Mouse (Mus musculus) common myeloid progenitor, adult 5-6 weeks (primary cell): ENCODE data around the gene Rhbg. TPM values are rescaled to one million over a fixed set of nuclear protein-coding genes. Genes with fewer than 3 reads are reported as not detected.

Source experiments
- ATAC-seq: replicated peaks from 2 replicates; pipeline ENCODE4 v1.8.0; 2016; ENCODE audit warnings: low read depth, mild to moderate bottlenecking, moderate TSS enrichment, inconsistent platforms; ENCODE audit not compliant: poor library complexity, severe bottlenecking
- total RNA-seq: library from RNA; stranded (forward); fragments of 200-1000, 187-1606 nt; gene quantifications from 2 replicates; pipeline ENCODE4 v1.2.3, GENCODE M21; 2017

Rhbg gene
- total RNA-seq, 1 experiment from 2014 or later: not detected

GRCm38 (mm10) chr3:88212356-88212755 is 42.2 kb downstream of the Rhbg start:
- no peak for ATAC-seq

DNA sequence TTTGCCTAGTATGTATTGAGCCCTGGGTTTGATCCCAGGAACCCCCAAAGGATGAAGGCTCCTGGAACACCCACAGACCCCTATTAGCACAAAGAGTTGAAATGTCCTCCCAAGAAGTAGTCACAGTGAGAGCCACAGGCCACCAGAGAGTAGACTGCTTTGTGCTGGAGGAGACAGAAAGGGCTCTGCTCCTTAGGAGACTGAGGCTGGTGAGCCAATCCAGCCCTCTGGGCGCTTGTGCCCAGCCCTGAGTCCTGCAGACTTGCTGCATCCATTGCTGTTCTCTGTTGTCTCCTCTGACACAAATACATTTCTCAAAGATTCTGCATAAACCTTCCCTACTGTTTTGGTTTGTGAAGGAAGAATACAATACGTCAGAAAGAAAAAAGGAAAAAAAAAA is 43.6 kb downstream of the Rhbg start:
- no peak for ATAC-seq

- no peak for ATAC-seq
Observed at GRCm38 (mm10) chr3:88210121-88210520, 44.4 kb downstream of the Rhbg start.

GRCm38 (mm10) chr3:88209306-88209705 is 45.2 kb downstream of the Rhbg start:
- ATAC-seq: no peak

DNA sequence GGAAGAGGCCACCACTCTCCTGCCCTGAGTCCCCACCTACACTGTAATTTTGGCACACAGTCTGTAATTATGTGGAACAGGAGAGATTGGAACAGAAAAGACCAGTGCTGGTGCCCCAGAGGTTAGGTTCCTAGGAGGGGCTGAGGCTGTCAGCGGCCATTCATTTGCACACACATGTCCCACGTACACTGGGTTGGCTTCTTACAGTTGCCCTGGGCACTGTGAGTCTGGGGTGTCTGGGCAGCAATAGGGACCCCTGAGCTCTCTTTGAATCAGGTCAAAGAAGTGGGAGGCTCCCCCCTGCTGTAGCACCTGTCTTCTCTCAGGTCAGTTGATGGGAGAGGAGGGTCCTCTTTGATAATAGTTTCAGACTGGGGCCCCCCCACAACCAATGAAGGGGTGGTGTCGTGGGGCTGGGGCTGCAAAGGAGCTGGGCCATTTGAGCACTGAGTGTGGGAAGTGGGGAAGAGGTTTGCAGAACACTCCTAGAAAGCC is 46.2 kb downstream of the Rhbg start:
- no peak for ATAC-seq

DNA sequence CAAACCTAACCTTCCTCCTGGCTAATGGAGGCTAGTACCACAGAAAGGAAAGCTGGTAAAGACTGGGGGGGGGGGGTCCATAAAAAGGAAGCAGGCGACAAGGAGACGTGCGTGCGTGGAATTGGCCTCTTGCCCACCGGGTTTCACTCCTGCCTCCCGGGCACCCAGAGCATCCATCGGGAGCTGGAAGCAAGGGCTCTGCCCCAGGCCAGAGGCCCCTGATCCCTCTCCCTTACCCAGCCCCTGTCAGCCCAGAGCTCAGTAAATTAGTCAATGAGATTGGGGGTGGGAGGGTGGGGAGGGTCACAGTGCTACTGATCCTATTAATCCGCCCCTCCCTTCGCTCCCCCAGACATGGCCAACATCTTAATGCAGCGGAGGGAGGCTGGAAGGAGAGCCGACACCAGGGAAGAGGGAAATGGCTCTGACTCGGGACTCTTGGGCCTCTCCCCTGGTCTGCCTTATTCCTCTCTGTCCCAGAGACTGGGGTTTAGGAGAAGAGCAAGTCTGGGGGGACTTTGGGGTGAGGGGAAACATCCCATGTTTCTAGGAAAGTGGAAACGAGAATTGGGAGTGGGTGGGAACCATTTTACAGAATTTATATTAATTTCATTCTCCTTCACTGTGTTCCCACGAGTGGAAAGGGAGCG is 46.9 kb downstream of the Rhbg start:
- no peak for ATAC-seq

DNA sequence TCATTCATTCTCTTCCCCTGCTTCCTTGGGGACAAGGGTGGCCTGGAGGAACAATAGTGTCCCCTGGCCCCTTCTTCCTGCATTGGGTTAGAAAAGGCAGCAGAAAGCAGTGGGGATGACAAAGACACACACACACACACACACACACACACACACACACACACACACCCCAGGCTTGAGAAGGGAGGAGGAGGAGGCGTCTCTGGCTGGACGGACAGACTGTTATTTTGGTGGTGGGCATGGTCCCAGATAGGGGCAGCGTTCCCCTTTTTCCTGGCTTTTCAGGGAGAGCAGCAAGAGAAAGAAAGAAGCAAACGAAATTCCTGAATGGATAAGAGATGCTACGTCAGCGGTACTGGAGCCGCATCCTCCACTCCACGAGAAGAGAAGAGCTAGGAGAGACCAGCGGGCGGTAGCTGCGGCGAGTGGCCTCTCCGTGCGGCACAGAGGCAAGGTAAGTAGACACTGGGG is 47.6 kb downstream of the Rhbg start:
- no peak for ATAC-seq

DNA sequence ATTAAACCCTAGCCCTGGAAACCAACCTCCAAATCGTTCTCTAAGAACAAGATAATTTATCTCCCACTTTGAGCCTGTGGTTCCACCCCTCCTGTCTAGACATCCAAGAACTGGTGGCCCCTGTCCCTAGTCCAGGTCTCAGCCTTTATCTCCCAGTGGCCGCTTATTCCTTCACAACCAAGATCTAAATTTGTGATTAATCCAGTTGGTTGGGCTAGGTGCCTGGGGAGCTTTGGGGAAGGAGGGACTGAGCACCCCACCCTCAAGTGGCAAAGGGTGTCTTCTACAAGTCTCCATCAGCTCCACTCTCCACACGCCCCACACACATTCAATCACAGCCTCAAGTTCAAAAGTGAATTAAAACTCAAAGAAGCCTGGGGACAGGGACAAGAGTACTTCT is 48.0 kb downstream of the Rhbg start:
- ATAC-seq: no peak

DNA sequence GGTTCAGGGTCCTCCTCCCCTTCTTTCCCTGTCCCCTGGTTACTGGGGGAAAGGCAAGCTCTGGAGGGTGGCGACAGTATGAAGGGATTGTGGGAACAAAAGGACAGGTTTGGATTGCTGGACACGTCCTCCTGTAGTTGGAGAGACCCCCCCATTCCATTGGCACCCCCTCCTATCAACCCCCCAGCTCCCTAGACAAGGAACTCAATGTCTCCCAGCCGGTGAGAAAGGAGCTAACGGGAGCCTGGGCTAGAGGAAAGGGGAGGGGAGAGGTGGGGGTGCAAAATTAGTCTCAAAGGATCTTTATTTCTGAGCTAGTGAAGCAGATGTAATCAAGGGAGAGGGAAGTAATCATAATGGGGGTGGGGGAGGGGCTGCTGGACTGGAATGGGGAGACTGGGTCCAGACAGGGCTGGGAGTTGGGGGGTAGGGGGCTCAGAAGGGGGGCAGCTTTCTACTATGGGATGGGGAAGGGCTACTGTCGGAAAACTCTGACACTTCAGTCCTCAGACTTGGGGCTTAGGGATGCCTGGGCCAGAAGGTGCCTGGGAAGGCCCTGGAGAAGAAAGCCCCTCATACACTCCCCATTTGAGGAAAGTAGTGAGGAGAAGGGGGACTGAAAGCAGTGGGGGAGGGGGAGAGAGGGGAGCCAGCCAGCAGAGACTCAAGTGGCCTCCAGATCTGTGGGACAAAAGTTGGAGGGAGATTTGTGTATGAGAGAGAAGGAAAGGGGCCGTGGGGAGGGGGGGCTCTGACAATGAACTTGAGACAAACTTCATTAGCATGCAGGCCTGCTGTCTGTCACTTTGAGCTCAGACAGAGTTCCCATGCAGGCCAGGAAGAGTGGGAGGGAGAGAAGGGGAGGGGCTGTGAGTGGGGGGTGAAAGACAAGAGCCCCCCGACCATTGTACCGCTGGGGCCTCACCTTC is 48.7 kb downstream of the Rhbg start:
- ATAC-seq: no peak

DNA sequence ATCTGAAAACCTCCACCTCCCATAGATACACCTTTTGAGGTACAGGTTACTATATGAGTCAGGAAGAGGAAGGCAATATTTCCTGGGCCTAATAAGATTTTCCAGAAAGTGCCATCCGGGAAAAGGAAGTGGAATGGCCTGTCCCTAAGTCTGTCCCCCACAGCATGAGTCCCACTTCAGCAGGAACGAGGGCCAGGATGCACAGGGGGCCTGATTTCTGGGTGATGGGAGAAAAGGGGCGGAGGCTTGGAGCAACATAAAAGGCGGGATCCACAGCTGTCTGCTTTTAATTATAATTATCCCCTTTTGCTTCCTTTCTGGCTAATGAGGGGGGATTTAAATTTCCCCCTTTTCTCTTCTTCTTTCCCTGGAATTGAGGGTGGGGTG is 49.3 kb downstream of the Rhbg start:
- ATAC-seq: no peak

- ATAC-seq: no peak
Observed at GRCm38 (mm10) chr3:88204751-88205150, 49.8 kb downstream of the Rhbg start.

DNA sequence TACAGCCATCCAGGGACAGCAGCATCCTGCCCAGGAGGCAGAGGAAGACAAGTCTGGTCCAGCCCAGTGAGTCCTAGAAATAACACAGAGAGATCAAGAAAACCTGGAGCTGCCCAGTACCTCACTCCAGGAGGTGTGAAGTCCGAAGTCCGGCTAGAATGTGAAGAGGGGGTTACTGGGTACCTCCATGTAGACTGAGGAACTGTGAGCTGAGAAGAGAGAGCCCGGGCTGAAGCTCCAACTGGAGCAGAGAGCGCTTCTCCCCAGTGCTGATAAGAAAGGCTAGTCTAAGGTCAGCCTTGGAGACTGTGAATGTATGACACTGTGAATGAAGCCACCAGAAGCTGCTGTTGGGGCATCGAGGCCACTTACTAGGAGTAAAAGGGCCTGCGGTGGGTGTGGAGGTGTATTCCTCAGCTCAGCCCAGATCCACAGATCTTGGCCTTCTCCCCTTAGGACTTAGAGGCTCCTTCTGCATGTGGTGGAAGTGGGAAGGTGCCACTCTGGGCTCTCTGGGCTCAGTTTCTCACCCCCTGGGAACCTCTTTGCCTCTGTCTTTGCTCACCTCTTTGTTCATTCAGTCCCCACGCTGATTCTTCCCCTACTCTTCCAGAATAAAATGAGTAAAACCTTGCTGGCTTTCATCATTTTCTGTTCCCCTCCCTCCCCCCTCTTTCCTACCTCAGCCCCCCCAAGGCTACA is 50.4 kb downstream of the Rhbg start:
- ATAC-seq: no peak

- ATAC-seq: no peak
Observed at GRCm38 (mm10) chr3:88203456-88203855, 51.1 kb downstream of the Rhbg start.

GRCm38 (mm10) chr3:88202986-88203385 is 51.5 kb downstream of the Rhbg start:
- ATAC-seq: no peak

- no peak for ATAC-seq
Observed at GRCm38 (mm10) chr3:88201640-88202039, 52.9 kb downstream of the Rhbg start.

- no peak for ATAC-seq
Observed at GRCm38 (mm10) chr3:88200972-88201330, 53.6 kb downstream of the Rhbg start.

GRCm38 (mm10) chr3:88200161-88200971 is 54.1 kb downstream of the Rhbg start:
- ATAC-seq: no peak

GRCm38 (mm10) chr3:88199541-88200110 is 54.9 kb downstream of the Rhbg start:
- no peak for ATAC-seq

- no peak for ATAC-seq
Observed at GRCm38 (mm10) chr3:88198505-88199020, 55.9 kb downstream of the Rhbg start.
